Mouse (Mus musculus): ENCODE data around the gene Klk5. TPM values are rescaled to one million over a fixed set of nuclear protein-coding genes. Genes with fewer than 3 reads are reported as not detected.

The Klk5 gene
- polyA plus RNA-seq, 1 experiment from 2014 or later, result not detected

DNA sequence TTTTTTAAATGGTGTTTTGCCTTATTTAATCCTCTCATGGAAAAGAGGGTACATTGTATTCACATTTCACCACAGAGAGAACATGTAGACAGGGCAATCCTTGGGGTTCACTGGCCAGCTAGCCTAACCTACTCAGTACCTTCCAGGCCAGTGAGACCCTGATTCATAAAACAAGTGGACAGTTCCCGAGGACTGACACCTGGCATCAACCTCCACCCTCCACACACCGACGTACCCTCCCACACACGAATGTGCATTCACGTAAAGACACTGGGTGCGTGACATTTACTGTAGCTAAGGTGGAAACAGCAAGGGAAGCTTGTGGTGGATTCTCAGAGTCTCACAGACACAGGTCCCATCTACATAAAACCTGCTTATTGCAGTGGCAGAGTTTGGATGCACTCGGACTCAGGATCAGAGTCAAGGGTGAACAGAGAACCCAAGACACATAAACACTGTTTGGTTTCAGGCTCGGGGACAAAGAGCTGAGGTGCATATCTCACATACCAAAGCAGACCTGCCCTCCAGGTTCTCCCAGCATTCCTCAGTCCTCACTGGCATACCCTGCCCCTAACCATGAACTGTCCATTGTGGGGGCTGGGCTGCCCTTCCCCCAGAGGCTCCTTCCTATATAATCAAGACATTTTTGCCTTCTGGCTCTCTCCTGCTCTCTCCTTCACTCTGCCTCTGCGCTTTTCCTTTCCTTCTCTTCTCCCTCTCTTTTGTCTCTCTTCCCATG lies 13.0 kb downstream of the Klk5 start:
- H3K4me2 ChIP-seq, result no peak overlapping the region
- H3K9ac ChIP-seq, result no peak overlapping the region
- H3K4me3 ChIP-seq (ENCODE audit: low read depth, low read length), result no peak overlapping the region
- H3K4me1 ChIP-seq (ENCODE audit: insufficient read depth), result no peaks in the 10 kb centered on the region
- TF ChIP-seq CTCF (IDR thresholded peaks at IDR 0.05; ENCODE audit: low read depth), result no peak
- no peaks in the 10 kb centered on the region for H3K9me3 ChIP-seq (ENCODE audit: low read depth, low read length)
- ATAC-seq (ENCODE audit: insufficient read depth), result no peak
- DNase-seq, result no peak
- no peaks in the 10 kb centered on the region for H3K27me3 ChIP-seq (ENCODE audit: insufficient read depth, low read length)
- no peak overlapping the region for H3K27ac ChIP-seq (ENCODE audit: low read depth)
- 64% methylated on average over 9 of the region's 9 CpGs for WGBS
- no peaks in the 10 kb centered on the region for H3K36me3 ChIP-seq (ENCODE audit: insufficient read depth)

DNA sequence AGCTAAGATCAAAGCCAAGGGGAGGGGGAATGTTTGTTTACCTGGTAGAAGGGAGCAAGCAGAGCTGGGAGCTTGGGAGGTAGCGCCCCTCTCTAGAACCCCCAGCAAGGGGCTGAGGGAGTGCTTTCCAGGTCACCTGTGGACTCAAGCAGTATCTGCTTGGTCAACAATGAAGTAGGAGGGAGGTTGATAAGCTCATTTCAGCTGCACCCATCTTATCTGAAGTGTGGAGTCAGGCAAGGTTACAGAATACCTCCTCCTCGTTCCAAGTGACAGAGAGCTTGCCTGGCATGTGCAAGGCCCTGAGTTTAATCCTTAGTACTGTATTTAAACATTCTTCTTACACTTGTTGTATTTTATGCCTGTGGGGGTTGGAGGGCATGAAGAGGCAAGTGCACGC lies 13.9 kb downstream of the Klk5 start:
- no peaks in the 10 kb centered on the region for H3K4me1 ChIP-seq (ENCODE audit: insufficient read depth)
- H3K9me3 ChIP-seq (ENCODE audit: low read depth, low read length), result no peaks in the 10 kb centered on the region
- no peak for DNase-seq
- no peak overlapping the region for H3K27ac ChIP-seq (ENCODE audit: low read depth)
- no peak for TF ChIP-seq CTCF (IDR thresholded peaks at IDR 0.05; ENCODE audit: low read depth)
- H3K9ac ChIP-seq, result no peak overlapping the region
- H3K4me3 ChIP-seq (ENCODE audit: low read depth, low read length), result no peak overlapping the region
- 31% methylated on average over 3 of the region's 3 CpGs for WGBS
- H3K27me3 ChIP-seq (ENCODE audit: insufficient read depth, low read length), result no peaks in the 10 kb centered on the region
- no peak overlapping the region for H3K4me2 ChIP-seq
- no peaks in the 10 kb centered on the region for H3K36me3 ChIP-seq (ENCODE audit: insufficient read depth)
- ATAC-seq (ENCODE audit: insufficient read depth), result no peak

DNA sequence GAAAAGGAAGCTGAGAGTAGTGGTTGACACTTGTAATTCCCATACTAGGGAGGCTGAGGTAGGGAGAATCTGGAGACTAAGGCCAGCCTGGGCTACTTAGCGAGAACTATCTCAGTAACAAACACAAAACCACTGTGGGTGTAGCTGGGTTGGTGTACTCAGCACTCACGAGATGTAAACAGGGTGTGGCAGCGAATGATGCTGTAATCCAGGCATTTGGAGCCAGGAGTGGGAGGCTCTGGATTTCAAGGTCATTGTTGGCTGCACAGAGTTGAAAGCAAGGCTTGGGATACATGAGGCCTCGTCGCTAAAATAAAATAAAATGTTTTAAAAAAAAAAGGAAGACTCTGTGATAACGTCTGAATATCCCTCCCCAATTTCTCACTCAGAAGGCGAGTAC lies 14.5 kb downstream of the Klk5 start:
- no peak overlapping the region for H3K9ac ChIP-seq
- H3K36me3 ChIP-seq (ENCODE audit: insufficient read depth), result no peaks in the 10 kb centered on the region
- H3K4me3 ChIP-seq (ENCODE audit: low read depth, low read length), result no peak overlapping the region
- TF ChIP-seq CTCF (IDR thresholded peaks at IDR 0.05; ENCODE audit: low read depth), result no peak
- DNase-seq (no peak), ATAC-seq (ENCODE audit: insufficient read depth) (no peak)
- H3K4me1 ChIP-seq (ENCODE audit: insufficient read depth), result no peaks in the 10 kb centered on the region
- WGBS, result 71% methylated on average over 7 of the region's 7 CpGs
- H3K9me3 ChIP-seq (ENCODE audit: low read depth, low read length), result no peaks in the 10 kb centered on the region
- no peaks in the 10 kb centered on the region for H3K27me3 ChIP-seq (ENCODE audit: insufficient read depth, low read length)
- H3K4me2 ChIP-seq, result no peak overlapping the region
- no peak overlapping the region for H3K27ac ChIP-seq (ENCODE audit: low read depth)

DNA sequence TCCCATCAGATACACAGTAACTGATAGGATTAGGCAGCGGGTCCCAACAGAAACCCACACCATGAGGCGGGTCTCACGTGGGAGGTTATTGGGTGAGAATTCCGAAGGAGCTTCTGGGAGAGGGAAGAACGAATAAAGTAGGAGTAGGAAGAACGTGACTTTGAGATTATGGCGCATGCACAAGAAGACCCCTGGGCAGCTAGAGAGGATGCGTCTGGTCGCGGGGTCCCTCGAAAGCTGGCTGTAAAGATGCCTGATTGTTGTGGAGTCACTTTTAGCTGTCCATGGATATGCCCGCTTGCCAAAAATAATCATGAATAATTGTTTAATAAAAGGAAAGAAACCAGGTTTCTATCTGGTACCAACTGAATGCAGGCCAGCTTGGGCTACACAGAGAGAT lies 15.7 kb downstream of the Klk5 start:
- WGBS, result 88% methylated on average over 12 of the region's 12 CpGs
- DNase-seq (no peak), ATAC-seq (ENCODE audit: insufficient read depth) (no peak)

DNA sequence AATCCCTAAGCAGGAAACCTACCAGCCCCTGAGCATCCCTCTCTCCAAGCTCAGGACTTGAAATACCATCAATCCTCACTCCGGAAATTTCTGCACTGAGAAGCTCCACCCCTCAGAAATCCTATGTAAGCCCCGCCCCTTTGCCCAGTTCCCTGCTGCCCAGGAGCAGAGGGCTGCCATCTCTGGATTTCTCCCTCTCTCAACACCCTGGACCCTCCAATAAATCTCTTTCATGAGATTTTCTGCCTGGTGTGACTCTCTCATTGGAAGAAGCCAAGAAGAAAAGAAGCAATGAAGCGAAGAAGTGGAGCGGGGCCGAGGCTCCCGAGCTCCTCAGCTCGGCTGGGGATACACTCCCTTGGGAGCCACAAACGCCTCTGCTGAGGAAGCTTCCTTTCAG lies 18.6 kb downstream of the Klk5 start:
- Histone ChIP-seq H3K9ac (no peak overlapping the region), H3K4me3 (ENCODE audit: low read depth, low read length) (no peak overlapping the region), H3K9me3 (ENCODE audit: low read depth, low read length) (no peaks in the 10 kb centered on the region), H3K27me3 (ENCODE audit: insufficient read depth, low read length) (no peaks in the 10 kb centered on the region), H3K27ac (ENCODE audit: low read depth) (no peak overlapping the region), H3K4me2 (no peak overlapping the region), H3K36me3 (ENCODE audit: insufficient read depth) (no peaks in the 10 kb centered on the region), H3K4me1 (ENCODE audit: insufficient read depth) (no peaks in the 10 kb centered on the region)
- ATAC-seq (ENCODE audit: insufficient read depth) (no peak), DNase-seq (no peak)
- WGBS, result 82% methylated on average over 8 of the region's 8 CpGs
- no peak for TF ChIP-seq CTCF (IDR thresholded peaks at IDR 0.05; ENCODE audit: low read depth)

More for the DNA sequence above, 15.7 kb downstream of the Klk5 start:
- no peak overlapping the region for H3K4me2 ChIP-seq
- no peaks in the 10 kb centered on the region for H3K4me1 ChIP-seq (ENCODE audit: insufficient read depth)
- H3K9me3 ChIP-seq (ENCODE audit: low read depth, low read length), result no peaks in the 10 kb centered on the region
- H3K27me3 ChIP-seq (ENCODE audit: insufficient read depth, low read length), result no peaks in the 10 kb centered on the region
- H3K4me3 ChIP-seq (ENCODE audit: low read depth, low read length), result no peak overlapping the region
- TF ChIP-seq CTCF (IDR thresholded peaks at IDR 0.05; ENCODE audit: low read depth), result no peak
- no peak overlapping the region for H3K27ac ChIP-seq (ENCODE audit: low read depth)
- no peaks in the 10 kb centered on the region for H3K36me3 ChIP-seq (ENCODE audit: insufficient read depth)
- H3K9ac ChIP-seq, result no peak overlapping the region

DNA sequence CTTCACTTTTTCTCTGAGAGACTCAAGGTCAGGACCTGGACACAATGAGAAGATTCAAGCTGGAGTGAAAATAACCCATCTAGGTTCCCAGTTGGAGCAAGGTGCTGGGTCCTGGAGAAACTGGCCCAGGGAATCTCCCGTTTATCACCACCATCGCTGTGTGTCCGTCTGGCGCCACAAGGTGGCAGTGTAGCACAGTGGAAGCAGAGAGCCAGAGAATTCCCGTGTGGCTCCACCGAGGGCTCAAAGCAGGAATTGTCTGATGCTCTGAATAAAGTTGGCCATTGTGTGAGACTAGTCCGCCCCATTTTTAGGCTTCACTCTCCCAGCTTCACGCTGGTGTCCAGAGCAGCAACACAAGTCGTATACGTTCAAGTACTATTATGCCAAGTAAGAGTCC lies 31.5 kb downstream of the Klk5 start:
- DNase-seq, result peak; percentile 87
- Histone ChIP-seq H3K27me3 (ENCODE audit: insufficient read depth, low read length) (no peaks in the 10 kb centered on the region), H3K27ac (ENCODE audit: low read depth) (no peak overlapping the region), H3K9ac (no peak overlapping the region), H3K4me2 (no peak overlapping the region), H3K4me1 (ENCODE audit: insufficient read depth) (no peaks in the 10 kb centered on the region), H3K4me3 (ENCODE audit: low read depth, low read length) (no peak overlapping the region), H3K36me3 (ENCODE audit: insufficient read depth) (no peaks in the 10 kb centered on the region), H3K9me3 (ENCODE audit: low read depth, low read length) (no peaks in the 10 kb centered on the region)
- peak; percentile 95 for TF ChIP-seq CTCF (IDR thresholded peaks at IDR 0.05; ENCODE audit: low read depth)
- WGBS, result 6% methylated on average over 10 of the region's 10 CpGs
- no peak for ATAC-seq (ENCODE audit: insufficient read depth)

DNA sequence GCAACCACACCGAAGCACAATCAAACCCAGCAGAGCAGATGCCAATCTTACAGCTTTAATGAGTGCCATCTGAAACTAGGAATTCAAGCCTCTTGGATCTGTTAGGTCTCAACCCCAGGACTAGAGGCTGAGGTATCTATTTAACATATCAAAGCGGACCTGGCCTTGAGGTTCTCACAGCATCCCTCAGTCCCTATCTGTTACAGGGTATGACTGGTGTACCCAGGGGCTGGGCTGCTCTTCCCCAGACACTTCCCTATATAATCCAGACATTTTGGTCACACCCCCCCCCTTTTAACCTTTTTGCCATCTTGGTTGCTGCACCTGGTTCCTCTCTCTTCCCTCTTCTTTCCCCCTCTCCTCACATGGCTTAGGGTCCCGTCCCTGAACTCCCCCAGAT lies 31.9 kb downstream of the Klk5 start:
- no peaks in the 10 kb centered on the region for H3K4me1 ChIP-seq (ENCODE audit: insufficient read depth)
- H3K4me2 ChIP-seq, result no peak overlapping the region
- H3K27ac ChIP-seq (ENCODE audit: low read depth), result no peak overlapping the region
- DNase-seq (no peak), ATAC-seq (ENCODE audit: insufficient read depth) (no peak)
- no peak overlapping the region for H3K9ac ChIP-seq
- no peaks in the 10 kb centered on the region for H3K27me3 ChIP-seq (ENCODE audit: insufficient read depth, low read length)
- TF ChIP-seq CTCF (IDR thresholded peaks at IDR 0.05; ENCODE audit: low read depth), result no peak
- no peaks in the 10 kb centered on the region for H3K36me3 ChIP-seq (ENCODE audit: insufficient read depth)
- H3K4me3 ChIP-seq (ENCODE audit: low read depth, low read length), result no peak overlapping the region
- no peaks in the 10 kb centered on the region for H3K9me3 ChIP-seq (ENCODE audit: low read depth, low read length)
- 77% methylated on average over 3 of the region's 3 CpGs for WGBS

Measured in lung, embryonic 14.5 days (tissue).